Mouse (Mus musculus) heart, embryonic 10.5 days (tissue): Measurements from ENCODE around the gene Zfp787. TPM values are rescaled to one million over a fixed set of nuclear protein-coding genes. Genes with fewer than 3 reads are reported as not detected.
A peak's percentile ranks its signal among the peaks of the same experiment; 100 is the strongest.
"Not testable (repeated sequence)": the region's sequence is repeated elsewhere in the genome, so short reads cannot be mapped to it uniquely, and the experiment has no call there.

Experiments
- DNase-seq: peaks from one replicate; pipeline ENCODE4 v3.0.0-alpha.2; 2017; ENCODE audit warnings: low spot score
- H3K27ac ChIP-seq: fragments of 300-500 bp; sonication (generic); 2 replicates; pipeline ENCODE4 v1.5.1; 2016; ENCODE audit warnings: mild to moderate bottlenecking
- H3K27me3 ChIP-seq: fragments of 300-500 bp; sonication (generic); 2 replicates; pipeline ENCODE4 v1.6.1; 2016; ENCODE audit warnings: mild to moderate bottlenecking; ENCODE audit not compliant: poor library complexity, insufficient read depth, severe bottlenecking
- H3K36me3 ChIP-seq: fragments of 300-500 bp; sonication (generic); 2 replicates; pipeline ENCODE4 v1.6.1; 2016; ENCODE audit warnings: mild to moderate bottlenecking, moderate library complexity
- H3K4me1 ChIP-seq: fragments of 300-500 bp; sonication (generic); 2 replicates; pipeline ENCODE4 v1.6.1; 2016; ENCODE audit warnings: mild to moderate bottlenecking
- H3K4me3 ChIP-seq: fragments of 300-500 bp; sonication (generic); 2 replicates; pipeline ENCODE4 v1.5.1; 2016; ENCODE audit warnings: mild to moderate bottlenecking, moderate library complexity
- H3K9me3 ChIP-seq: fragments of 300-500 bp; sonication (generic); 2 replicates; pipeline ENCODE4 v1.6.1; 2016; ENCODE audit warnings: mild to moderate bottlenecking, moderate library complexity
- WGBS: fragments of 180-500 bp; shearing (Covaris S2); methylation state at CpG from one replicate; pipeline ENCODE4 v1.1.7; 2016; 5-methylcytosine and 5-hydroxymethylcytosine counted together
- polyA plus RNA-seq: library from polyadenylated mRNA; unstranded; fragments of >200 nt; fragmentation: Nextera tagmentation; extraction: Ambion mirVana; gene quantifications from 2 replicates; pipeline ENCODE4 v1.2.1, GENCODE M21; 2016

Gene Zfp787
- polyA plus RNA-seq, 1 experiment from 2014 or later = 31.1 TPM

- peaks cover 11% of the 10 kb centered on the region; the same call in 1 of the 2 replicates for H3K36me3 ChIP-seq
- not testable (repeated sequence) for H3K4me3 ChIP-seq, H3K27me3 ChIP-seq, H3K27ac ChIP-seq, DNase-seq, H3K9me3 ChIP-seq
- 83% methylated on average over 9 of the region's 9 CpGs for WGBS
- peaks cover 13% of the 10 kb centered on the region; the same call in 1 of the 2 replicates for H3K4me1 ChIP-seq
Measured at GRCm38 (mm10) chr7:6174365-6174987, 18.7 kb upstream of the Zfp787 start.

GRCm38 (mm10) chr7:6173872-6174271 is 18.1 kb upstream of the Zfp787 start:
- no peak for DNase-seq
- Histone ChIP-seq H3K27me3 (no peaks in the 10 kb centered on the region), H3K9me3 (no peaks in the 10 kb centered on the region), H3K4me1 (peaks cover 13% of the 10 kb centered on the region; the same call in 1 of the 2 replicates), H3K36me3 (peaks cover 7% of the 10 kb centered on the region; the same call in 1 of the 2 replicates), H3K27ac (no peak overlapping the region), H3K4me3 (no peak overlapping the region)
- WGBS = 89% methylated on average over 8 of the region's 8 CpGs

- Histone ChIP-seq H3K27ac (peak overlapping the region; percentile 91), H3K27me3 (no peaks in the 10 kb centered on the region), H3K36me3 (0 out of 2 replicates have a peak, but pooled peaks cover 5% of the 10 kb centered on the region), H3K4me3 (peak overlapping the region; percentile 78), H3K9me3 (no peaks in the 10 kb centered on the region), H3K4me1 (peaks cover 13% of the 10 kb centered on the region; the same call in 1 of the 2 replicates)
- DNase-seq = no peak
- WGBS = under 1% methylated on average over 28 of the region's 28 CpGs
Measured at GRCm38 (mm10) chr7:6172674-6173244, 17.0 kb upstream of the Zfp787 start.

DNA sequence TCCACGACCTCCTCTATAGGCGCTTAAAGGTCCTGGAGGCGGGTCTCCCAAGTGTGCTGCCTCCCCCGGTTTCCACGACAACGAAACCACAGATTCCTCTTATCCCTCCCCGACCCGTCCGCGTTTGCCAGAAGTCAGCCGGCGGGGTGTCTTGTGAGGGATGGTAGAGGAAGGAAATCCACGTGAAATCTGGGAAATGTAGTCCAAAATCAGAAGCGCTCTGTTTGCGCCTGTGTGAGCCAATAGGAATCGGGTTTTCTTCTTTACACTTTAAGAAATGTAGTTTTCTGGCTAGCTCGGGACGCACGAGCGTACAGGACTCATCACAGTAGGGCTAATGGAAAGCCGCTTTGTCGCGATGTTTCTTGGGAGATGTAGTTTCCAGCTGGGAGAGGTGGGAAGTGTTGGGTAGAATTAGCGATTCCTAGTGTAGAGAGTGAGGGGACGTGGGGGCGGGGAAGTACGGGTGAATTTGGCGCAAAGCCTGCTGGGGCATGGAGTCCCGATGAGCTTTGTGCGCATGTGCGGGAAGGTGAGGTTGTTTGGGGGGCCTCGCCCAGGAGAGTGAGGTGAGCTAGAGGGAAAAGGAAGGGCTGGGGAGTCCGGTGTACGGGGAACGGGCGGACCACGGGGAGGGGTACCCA is 16.3 kb upstream of the Zfp787 start, which contains the start of gene Zfp444:
Zfp444 (plus strand) TSS at position 221 of the 644 bp plus-strand sequence.
- Histone ChIP-seq H3K36me3 (0 out of 2 replicates have a peak, but pooled peaks cover 5% of the 10 kb centered on the region), H3K4me1 (peaks cover 13% of the 10 kb centered on the region; the same call in 1 of the 2 replicates), H3K4me3 (peak within 1 kb of the TSS; percentile 78), H3K9me3 (no peaks in the 10 kb centered on the region), H3K27me3 (no peaks in the 10 kb centered on the region), H3K27ac (peak within 1 kb of the TSS; percentile 91)
- DNase-seq = peak; percentile 98
- under 1% methylated on average over 37 of the region's 37 CpGs for WGBS

DNA sequence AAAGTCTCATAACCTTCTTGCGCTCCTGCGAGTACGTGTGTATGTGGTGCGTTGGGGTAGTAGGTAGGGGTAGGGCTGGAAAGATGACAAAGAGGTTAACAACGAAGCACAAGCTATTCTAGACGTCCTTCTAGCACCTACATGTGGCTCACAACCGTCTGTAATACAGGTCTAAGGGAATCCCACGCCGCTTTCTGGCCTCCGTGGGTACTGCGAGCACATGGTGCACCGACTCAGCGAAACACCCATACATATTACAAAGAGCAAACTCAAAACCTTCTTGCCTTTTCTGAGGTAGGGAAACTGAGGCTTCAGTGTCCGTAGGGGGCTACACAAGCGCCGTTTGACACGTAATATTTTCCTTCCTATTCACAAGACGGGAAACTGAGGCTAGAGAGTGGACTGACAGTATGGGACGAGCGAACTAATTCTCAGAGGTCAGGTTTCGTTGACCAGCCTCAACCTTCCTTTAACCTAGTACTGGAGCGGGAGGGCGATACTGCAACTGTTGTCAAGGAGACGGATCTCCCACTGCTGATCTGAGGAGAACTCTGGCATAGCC is 15.7 kb upstream of the Zfp787 start:
- Histone ChIP-seq H3K9me3 (no peaks in the 10 kb centered on the region), H3K4me3 (peak overlapping the region; percentile 78), H3K27me3 (no peaks in the 10 kb centered on the region), H3K36me3 (0 out of 2 replicates have a peak, but pooled peaks cover 5% of the 10 kb centered on the region), H3K27ac (peak overlapping the region; percentile 91), H3K4me1 (peaks cover 13% of the 10 kb centered on the region; the same call in 1 of the 2 replicates)
- peak; percentile 76 for DNase-seq
- 2% methylated on average over 24 of the region's 24 CpGs for WGBS

- H3K9me3 ChIP-seq = no peaks in the 10 kb centered on the region
- H3K36me3 ChIP-seq = 0 out of 2 replicates have a peak, but pooled peaks cover 5% of the 10 kb centered on the region
- peak overlapping the region; percentile 91; the same call in 1 of the 2 replicates for H3K27ac ChIP-seq
- WGBS = 54% methylated on average over 6 of the region's 6 CpGs
- peak overlapping the region; percentile 78 for H3K4me3 ChIP-seq
- H3K4me1 ChIP-seq = peaks cover 13% of the 10 kb centered on the region; the same call in 1 of the 2 replicates
- H3K27me3 ChIP-seq = no peaks in the 10 kb centered on the region
- DNase-seq = no peak
Measured at GRCm38 (mm10) chr7:6170871-6171270, 15.1 kb upstream of the Zfp787 start.

GRCm38 (mm10) chr7:6170391-6170790 is 14.6 kb upstream of the Zfp787 start:
- Histone ChIP-seq H3K36me3 (0 out of 2 replicates have a peak, but pooled peaks cover 5% of the 10 kb centered on the region), H3K4me1 (peaks cover 13% of the 10 kb centered on the region; the same call in 1 of the 2 replicates), H3K4me3 (no peak overlapping the region), H3K27ac (no peak overlapping the region), H3K27me3 (no peaks in the 10 kb centered on the region), H3K9me3 (no peaks in the 10 kb centered on the region)
- WGBS = 78% methylated on average over 9 of the region's 9 CpGs
- no peak for DNase-seq

DNA sequence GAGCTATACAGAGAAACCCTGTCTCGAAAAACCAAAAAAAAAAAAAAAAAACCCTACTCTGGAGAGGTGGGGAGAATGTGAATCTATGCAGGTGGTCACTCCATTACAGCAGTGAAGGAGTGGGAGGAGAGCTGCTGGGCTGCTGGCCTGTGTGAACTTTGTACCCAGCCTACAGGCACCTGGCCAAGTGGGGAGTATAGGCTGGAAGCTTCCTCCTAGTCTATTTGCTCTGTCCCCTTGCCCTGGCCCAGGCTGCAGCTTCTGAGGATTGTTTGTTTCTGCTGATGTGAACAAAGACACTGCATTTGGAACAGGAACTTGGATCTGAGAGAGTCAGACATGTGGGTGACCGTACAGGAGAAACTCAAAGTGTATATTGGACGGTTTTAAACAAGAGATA is 13.6 kb upstream of the Zfp787 start:
- H3K4me3 ChIP-seq = no peak overlapping the region
- no peaks in the 10 kb centered on the region for H3K27me3 ChIP-seq
- no peak for DNase-seq
- 64% methylated on average over 3 of the region's 3 CpGs for WGBS
- H3K9me3 ChIP-seq = no peaks in the 10 kb centered on the region
- H3K4me1 ChIP-seq = peaks cover 9% of the 10 kb centered on the region; the same call in 1 of the 2 replicates
- H3K36me3 ChIP-seq = 0 out of 2 replicates have a peak, but pooled peaks cover 5% of the 10 kb centered on the region
- no peak overlapping the region for H3K27ac ChIP-seq

DNA sequence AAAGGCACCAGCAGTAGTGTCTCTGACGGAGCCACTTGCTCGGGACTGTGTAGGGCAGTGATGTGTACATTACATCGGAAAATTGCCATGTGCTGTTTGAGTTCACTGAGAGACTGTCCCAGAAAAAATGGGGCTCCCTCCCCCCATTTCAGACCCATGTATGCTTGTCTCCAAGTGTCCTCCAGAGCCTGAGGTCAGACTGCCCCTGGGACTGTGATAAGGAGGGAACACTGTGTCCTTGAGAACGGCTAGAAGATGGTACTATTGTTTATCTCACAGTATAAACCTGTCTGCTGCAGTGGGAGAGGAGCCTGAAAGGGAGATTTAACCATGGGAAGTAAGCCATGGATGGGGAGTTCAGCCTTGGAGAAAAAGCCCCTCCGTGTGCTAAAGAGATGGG is 8.9 kb upstream of the Zfp787 start:
- H3K36me3 ChIP-seq = no peaks in the 10 kb centered on the region
- DNase-seq = no peak
- H3K27me3 ChIP-seq = no peaks in the 10 kb centered on the region
- 52% methylated on average over 5 of the region's 5 CpGs for WGBS
- H3K4me1 ChIP-seq = no peaks in the 10 kb centered on the region
- H3K27ac ChIP-seq = no peak overlapping the region
- no peak overlapping the region for H3K4me3 ChIP-seq
- H3K9me3 ChIP-seq = no peaks in the 10 kb centered on the region

DNA sequence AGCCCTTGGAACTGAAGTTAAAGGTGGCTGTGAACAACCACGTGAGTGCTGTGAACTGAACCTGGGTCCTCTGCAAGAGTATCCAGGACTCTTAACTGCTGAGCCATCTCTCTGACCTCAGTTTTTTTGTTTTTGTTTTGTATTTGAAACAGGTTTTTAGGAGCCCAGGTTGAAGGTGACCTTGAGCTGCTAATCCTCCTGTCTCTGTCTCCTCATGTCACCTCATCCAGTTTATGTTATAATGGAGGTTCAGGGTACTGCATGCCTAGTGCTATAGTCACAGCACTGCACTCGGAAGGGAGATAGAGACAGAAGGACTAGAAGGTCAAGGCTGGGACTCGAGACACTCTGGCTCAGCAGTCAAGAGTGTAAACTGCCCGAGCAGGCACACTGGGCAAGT is 6.4 kb upstream of the Zfp787 start:
- Histone ChIP-seq H3K27me3 (no peaks in the 10 kb centered on the region), H3K4me1 (no peaks in the 10 kb centered on the region), H3K27ac (no peak overlapping the region), H3K36me3 (no peaks in the 10 kb centered on the region), H3K4me3 (no peak overlapping the region), H3K9me3 (no peaks in the 10 kb centered on the region)
- WGBS = 66% methylated on average over 4 of the region's 4 CpGs
- no peak for DNase-seq

GRCm38 (mm10) chr7:6161541-6161940 is 5.7 kb upstream of the Zfp787 start:
- Histone ChIP-seq H3K27me3 (no peaks in the 10 kb centered on the region), H3K27ac (no peak overlapping the region), H3K4me1 (0 out of 2 replicates have a peak, but pooled peaks cover 4% of the 10 kb centered on the region), H3K4me3 (no peak overlapping the region), H3K36me3 (no peaks in the 10 kb centered on the region), H3K9me3 (no peaks in the 10 kb centered on the region)
- no peak for DNase-seq
- WGBS = 55% methylated on average over 3 of the region's 3 CpGs

GRCm38 (mm10) chr7:6159604-6160003 is 3.8 kb upstream of the Zfp787 start:
- Histone ChIP-seq H3K36me3 (no peaks in the 10 kb centered on the region), H3K4me1 (peaks cover 9% of the 10 kb centered on the region), H3K9me3 (no peaks in the 10 kb centered on the region), H3K27me3 (no peaks in the 10 kb centered on the region), H3K4me3 (no peak overlapping the region), H3K27ac (no peak overlapping the region)
- DNase-seq = no peak
- WGBS = 82% methylated on average over 3 of the region's 3 CpGs
